Mouse (Mus musculus): ENCODE measurements around the gene Dysf. TPM values are rescaled to one million over a fixed set of nuclear protein-coding genes. Genes with fewer than 3 reads are reported as not detected.
A peak's percentile ranks its signal among the peaks of the same experiment; 100 is the strongest.

Dysf gene
- total and polyA plus RNA-seq, 3 experiments: not detected

DNA sequence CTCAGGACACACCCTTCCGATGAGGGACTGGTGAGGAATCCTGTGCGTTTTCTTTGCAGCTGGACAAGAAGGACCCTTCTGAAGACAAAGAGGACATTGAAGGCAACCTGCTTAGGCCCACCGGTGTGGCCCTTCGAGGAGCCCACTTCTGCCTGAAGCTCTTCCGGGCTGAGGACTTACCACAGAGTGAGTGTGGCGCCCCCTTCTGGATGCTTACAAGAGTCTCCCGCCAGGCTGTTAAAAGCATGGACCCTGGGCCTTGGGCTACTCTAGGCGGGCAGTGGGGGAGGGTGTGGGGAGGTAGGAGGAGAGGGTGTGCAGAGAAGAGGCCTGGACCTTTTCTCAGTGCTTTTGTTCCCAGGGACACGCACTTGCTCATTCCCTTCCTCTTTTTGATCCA lies 64.2 kb downstream of the Dysf start:
- TF ChIP-seq TAL1 (IDR thresholded peaks at IDR 0.05; ENCODE audit: low read length) (no peak), ZKSCAN1 (IDR thresholded peaks at IDR 0.05; ENCODE audit: low read depth, low read length) (no peak), ZMIZ1 (IDR thresholded peaks at IDR 0.05; ENCODE audit: low read depth, low read length) (no peak), SMC3 (IDR thresholded peaks at IDR 0.05; ENCODE audit: low read depth, low read length) (peak; percentile 32), MYB (IDR thresholded peaks at IDR 0.05; ENCODE audit: low read depth, low read length) (no peak), MAX (IDR thresholded peaks at IDR 0.05; ENCODE audit: low read length) (no peak), USF1 (IDR thresholded peaks at IDR 0.05; ENCODE audit: low read depth, low read length) (no peak), CTCF (IDR thresholded peaks at IDR 0.05 in 2 of 3, conservative IDR thresholded peaks at IDR 0.05 in 1 of 3; ENCODE audit: control insufficient read depth in 1 of 3, insufficient read depth in 1 of 3, low read depth in 2 of 3, low read length in 3 of 3, poor library complexity in 1 of 3, severe bottlenecking in 1 of 3) (peak; percentile 41 to 65 (median 45)), TBP (IDR thresholded peaks at IDR 0.05; ENCODE audit: low read depth, low read length) (no peak), RCOR1 (IDR thresholded peaks at IDR 0.05; ENCODE audit: low read depth, low read length) (no peak), USF2 (IDR thresholded peaks at IDR 0.05; ENCODE audit: borderline replicate concordance in 1 of 2, insufficient read depth in 1 of 2, low read depth in 1 of 2, low read length in 2 of 2) (no peak), POLR2AphosphoS2 (IDR thresholded peaks at IDR 0.05; ENCODE audit: low read length) (no peak)
- peak; percentile 27 for DNase-seq (ENCODE audit: low read depth, low spot score)

DNA sequence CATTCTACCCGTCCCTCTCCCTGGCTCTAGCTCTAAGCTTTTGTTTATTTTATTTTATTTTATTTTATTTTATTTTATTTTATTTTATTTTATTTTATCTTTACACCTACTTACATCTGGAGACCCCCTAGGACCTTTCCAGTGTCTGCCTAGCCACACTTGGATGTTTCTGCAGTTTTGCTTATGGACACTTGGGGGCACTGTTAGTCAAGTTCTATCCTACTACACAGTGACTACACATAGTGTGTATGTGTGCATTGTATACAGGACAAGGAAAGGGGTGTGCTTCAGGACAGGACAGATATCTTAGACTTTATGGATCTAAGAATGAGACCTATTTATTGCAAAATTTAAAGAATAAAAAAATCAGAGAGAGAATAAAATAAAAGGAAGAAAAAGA lies 69.8 kb downstream of the Dysf start:
- Histone ChIP-seq H3K27ac (ENCODE audit: control insufficient read depth, low read depth, low read length) (no peak overlapping the region), H3K4me1 (ENCODE audit: control insufficient read depth in 1 of 2, insufficient read depth in 2 of 2, low read length in 2 of 2) (no peaks in the 10 kb centered on the region), H3K79me2 (ENCODE audit: control insufficient read depth, insufficient read depth, low read length, poor library complexity) (no peaks in the 10 kb centered on the region), H3K9ac (ENCODE audit: control insufficient read depth, low read depth, low read length, poor library complexity, severe bottlenecking) (no peak overlapping the region), H3K9me3 (replicated peaks; ENCODE audit: insufficient read depth, low read length) (no peaks in the 10 kb centered on the region), H3K36me3 (ENCODE audit: control insufficient read depth in 1 of 2, insufficient read depth in 2 of 2, low read length in 2 of 2) (no peaks in the 10 kb centered on the region), H3K4me3 (ENCODE audit: control insufficient read depth in 1 of 2, insufficient read depth in 1 of 2, low read depth in 2 of 2, low read length in 2 of 2) (no peak overlapping the region), H3K27me3 (ENCODE audit: control insufficient read depth in 1 of 2, insufficient read depth in 2 of 2, low read length in 2 of 2) (no peaks in the 10 kb centered on the region; a peak in 1 of 4 replicates)
- DNase-seq (ENCODE audit: low read depth, low spot score): peak; percentile 28
- TF ChIP-seq ZC3H11A (IDR thresholded peaks at IDR 0.05; ENCODE audit: low read depth, low read length) (peak; percentile 23; the same call in 1 of the 2 replicates), CTCF (IDR thresholded peaks at IDR 0.05 in 2 of 3, conservative IDR thresholded peaks at IDR 0.05 in 1 of 3; ENCODE audit: control insufficient read depth in 1 of 3, insufficient read depth in 1 of 3, low read depth in 2 of 3, low read length in 3 of 3, poor library complexity in 1 of 3, severe bottlenecking in 1 of 3) (peak; percentile 29 to 67 (median 55); a peak in 5 of 6 replicates), CHD2 (IDR thresholded peaks at IDR 0.05; ENCODE audit: low read length) (no peak), SMC3 (IDR thresholded peaks at IDR 0.05; ENCODE audit: low read depth, low read length) (peak; percentile 42), ELF1 (IDR thresholded peaks at IDR 0.05; ENCODE audit: low read depth, low read length) (no peak), RAD21 (IDR thresholded peaks at IDR 0.05; ENCODE audit: low read depth, low read length) (peak; percentile 50)

More for the DNA sequence above, 64.2 kb downstream of the Dysf start:
- H3K9ac ChIP-seq (ENCODE audit: control insufficient read depth, low read depth, low read length, poor library complexity, severe bottlenecking): no peak overlapping the region
- H3K9me3 ChIP-seq (replicated peaks; ENCODE audit: insufficient read depth, low read length): no peaks in the 10 kb centered on the region
- no peaks in the 10 kb centered on the region for H3K4me1 ChIP-seq (ENCODE audit: control insufficient read depth in 1 of 2, insufficient read depth in 2 of 2, low read length in 2 of 2)
- peaks cover 0 to 1% of the 10 kb centered on the region in 2 experiments; a peak in 1 of 4 replicates for H3K27me3 ChIP-seq (ENCODE audit: control insufficient read depth in 1 of 2, insufficient read depth in 2 of 2, low read length in 2 of 2)
- H3K79me2 ChIP-seq (ENCODE audit: control insufficient read depth, insufficient read depth, low read length, poor library complexity): no peaks in the 10 kb centered on the region
- H3K36me3 ChIP-seq (ENCODE audit: control insufficient read depth in 1 of 2, insufficient read depth in 2 of 2, low read length in 2 of 2): no peaks in the 10 kb centered on the region
- H3K4me3 ChIP-seq (ENCODE audit: control insufficient read depth in 1 of 2, insufficient read depth in 1 of 2, low read depth in 2 of 2, low read length in 2 of 2): no peak overlapping the region
- no peak overlapping the region for H3K27ac ChIP-seq (ENCODE audit: control insufficient read depth, low read depth, low read length)
